Mouse (Mus musculus) heart, adult 2 months (tissue): ENCODE measurements at regions not wholly inside any gene's neighbourhood (a gene's known extent, or its start where the extent isn't known, plus 50 kb on each side); places are given as distances from the start of the nearest gene placed in this dataset.

Source experiments
- EP300 ChIP-seq: fragments of 200-500 bp; IDR thresholded peaks from 2 replicates; pipeline ENCODE4 v1.6.1; 2011; ENCODE audit warnings: low read depth, low read length, control low read depth; ENCODE audit not compliant: insufficient read depth
- POLR2A ChIP-seq: fragments of 200-500 bp; IDR thresholded peaks from 2 replicates; pipeline ENCODE4 v1.6.1; 2011; ENCODE audit warnings: mild to moderate bottlenecking, low read depth, low read length, control low read depth; ENCODE audit not compliant: insufficient read depth

- no peak for TF ChIP-seq POLR2A
- no peak for TF ChIP-seq EP300
These were observed 429.1 kb upstream of the Brinp1 start for GRCm38 (mm10) chr4:69383318-69383717.
